Mouse (Mus musculus) stomach, postnatal 0 days (tissue): Measurements from ENCODE around the gene Slc25a13.

Source experiments
- CTCF ChIP-seq: IDR thresholded peaks from 2 replicates; pipeline ENCODE4 v1.5.1; 2016; ENCODE audit warnings: antibody characterized with exemption, low read depth, mild to moderate bottlenecking, moderate library complexity
- EP300 ChIP-seq: optimal IDR thresholded peaks from 2 replicates; pipeline ENCODE3; 2016; ENCODE audit warnings: antibody characterized with exemption

GRCm38 (mm10) chr6:5993056-5993455 is 223.9 kb downstream of the Slc25a13 start:
- TF ChIP-seq CTCF = no peak
- TF ChIP-seq EP300 = no peak
